Comparison of ENCODE assay signal across 25 mouse cellular contexts in genomic region chr17:68154879-68155278, GRCm38 (mm10).
"Had no signal": no experiment of that assay in that cellular context is flagged by ENCODE, and none has a peak within 500 bp of the region (broad histone marks: within the 10 kb centered on the region; RNA-seq: fewer than 3 reads in every experiment).

No protein-coding gene starts in this region.

- H3K36me3 ChIP-seq: hindbrain, embryonic 13.5 days; hindbrain, embryonic 15.5 days; kidney, embryonic 15.5 days; limb, embryonic 10.5 days; limb, embryonic 12.5 days; liver, embryonic 13.5 days; liver, embryonic 15.5 days had no signal

- H3K4me2 ChIP-seq: heart, embryonic 11.5 days; hindbrain, embryonic 13.5 days; hindbrain, embryonic 15.5 days; kidney, embryonic 15.5 days; limb, embryonic 12.5 days; liver, embryonic 11.5 days; liver, embryonic 13.5 days; liver, embryonic 15.5 days had no signal

- H3K27ac ChIP-seq: hindbrain, embryonic 13.5 days; hindbrain, embryonic 15.5 days; hindbrain, postnatal 0 days; kidney, embryonic 15.5 days; kidney, postnatal 0 days; limb, embryonic 10.5 days; limb, embryonic 12.5 days; liver, embryonic 13.5 days; liver, embryonic 15.5 days had no signal

- H3K27me3 ChIP-seq: hindbrain, embryonic 15.5 days; kidney, embryonic 15.5 days; limb, embryonic 12.5 days; liver, embryonic 13.5 days; liver, embryonic 15.5 days had no signal

- H3K9ac ChIP-seq: hindbrain, embryonic 13.5 days; hindbrain, embryonic 15.5 days; kidney, embryonic 15.5 days; limb, embryonic 12.5 days; liver, embryonic 13.5 days; liver, embryonic 15.5 days had no signal

- H3K4me1 ChIP-seq: hindbrain, embryonic 13.5 days; liver, embryonic 13.5 days; liver, embryonic 15.5 days had no signal

- H3K9me3 ChIP-seq: hindbrain, embryonic 13.5 days; hindbrain, embryonic 15.5 days; kidney, embryonic 15.5 days; limb, embryonic 10.5 days; limb, embryonic 12.5 days; liver, embryonic 13.5 days; liver, embryonic 15.5 days had no signal

- H3K4me3 ChIP-seq: hindbrain, embryonic 13.5 days; hindbrain, embryonic 15.5 days; kidney, embryonic 15.5 days; limb, embryonic 10.5 days; limb, embryonic 12.5 days; liver, embryonic 13.5 days; liver, embryonic 15.5 days had no signal

- ATAC-seq: hindbrain, postnatal 0 days; intestine, embryonic 16.5 days had no signal

- DNase-seq: gastrocnemius, postnatal 14 days; gastrocnemius, postnatal 36 days; heart, adult 18-20 months; heart, postnatal 14 days; heart, postnatal 36 days; kidney, adult 11 months; kidney, adult 2 months; kidney, adult 9 months; kidney, postnatal 14 days; kidney, postnatal 36 days; layer of hippocampus, adult 9-11 months; layer of hippocampus, postnatal 36 days; liver; liver, embryonic 13.5 days had no signal
